Mouse (Mus musculus): Measurements from ENCODE around the gene Oas1h. TPM values are rescaled to one million over a fixed set of nuclear protein-coding genes. Genes with fewer than 3 reads are reported as not detected.
A peak's percentile ranks its signal among the peaks of the same experiment; 100 is the strongest.

The Oas1h gene
- polyA plus RNA-seq, 1 experiment from 2014 or later = not detected

DNA sequence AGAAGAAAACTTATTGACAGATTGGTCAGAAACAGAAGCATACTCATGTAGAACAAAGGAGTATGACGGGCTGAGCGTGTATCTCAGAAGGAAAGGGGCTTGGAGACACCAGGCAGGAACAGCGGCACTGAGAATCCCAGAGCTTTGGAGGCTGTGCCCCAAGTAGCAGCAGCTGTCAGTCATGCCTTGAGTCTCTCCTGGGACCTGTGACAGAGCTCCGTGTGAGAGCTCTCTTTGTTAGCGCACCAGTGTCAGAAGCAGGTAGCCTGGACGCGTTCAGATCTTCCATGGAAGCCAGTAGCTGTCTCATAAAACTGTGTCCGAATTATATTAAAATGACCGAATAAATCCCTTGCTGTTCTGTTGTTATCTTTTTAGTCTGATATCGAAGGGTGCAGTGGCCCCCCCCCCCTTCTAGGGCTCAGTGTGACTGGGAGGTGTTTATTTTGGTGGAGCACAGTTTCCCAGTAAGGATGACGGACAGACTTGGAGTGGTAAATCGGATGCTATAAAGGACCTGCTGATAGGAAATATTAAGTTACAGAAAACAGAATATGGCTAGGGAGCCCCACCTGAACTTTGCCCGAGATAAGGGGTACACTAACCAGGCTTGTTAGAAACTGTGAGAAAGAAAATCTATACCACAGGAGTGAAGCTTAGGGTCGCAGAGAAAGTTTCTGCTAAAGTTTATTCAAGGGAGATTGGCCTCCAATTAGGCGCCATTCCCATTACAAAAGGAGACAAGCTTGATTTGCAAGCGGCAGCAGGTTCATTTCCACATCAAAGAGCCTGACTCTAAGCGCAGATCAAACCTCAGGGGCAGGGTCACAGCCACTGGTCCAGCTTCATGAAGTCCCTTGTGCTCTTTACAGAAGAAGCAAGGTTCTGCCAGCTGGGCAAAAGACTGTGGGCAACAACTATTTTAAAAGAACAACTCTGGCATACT, 27.6 kb upstream of the Oas1h start:
- 13% methylated on average over 17 of the region's 17 CpGs for WGBS
- H3K4me2 ChIP-seq (replicated peaks; ENCODE audit: low read depth) = no peak overlapping the region
- H3K4me3 ChIP-seq (ENCODE audit: low read depth, low read length) = no peak overlapping the region
- no peak for TF ChIP-seq EP300 (optimal IDR thresholded peaks at IDR 0.05)
- TF ChIP-seq CTCF (IDR thresholded peaks at IDR 0.05; ENCODE audit: low read depth) = no peak
- no peaks in the 10 kb centered on the region for H3K36me3 ChIP-seq (ENCODE audit: control insufficient read depth, insufficient read depth, low read length)
- H3K9ac ChIP-seq (ENCODE audit: low read length) = no peak overlapping the region
- H3K9me3 ChIP-seq (ENCODE audit: control insufficient read depth, low read length) = no peaks in the 10 kb centered on the region
- no peak overlapping the region for H3K27ac ChIP-seq (replicated peaks)
- DNase-seq (ENCODE audit: low spot score) (no peak), ATAC-seq (ENCODE audit: low FRiP score, low TSS enrichment) (no peak)
- H3K4me1 ChIP-seq (replicated peaks; ENCODE audit: control insufficient read depth, insufficient read depth) = no peaks in the 10 kb centered on the region
- no peaks in the 10 kb centered on the region for H3K27me3 ChIP-seq (ENCODE audit: control insufficient read depth, insufficient read depth, low read length)

DNA sequence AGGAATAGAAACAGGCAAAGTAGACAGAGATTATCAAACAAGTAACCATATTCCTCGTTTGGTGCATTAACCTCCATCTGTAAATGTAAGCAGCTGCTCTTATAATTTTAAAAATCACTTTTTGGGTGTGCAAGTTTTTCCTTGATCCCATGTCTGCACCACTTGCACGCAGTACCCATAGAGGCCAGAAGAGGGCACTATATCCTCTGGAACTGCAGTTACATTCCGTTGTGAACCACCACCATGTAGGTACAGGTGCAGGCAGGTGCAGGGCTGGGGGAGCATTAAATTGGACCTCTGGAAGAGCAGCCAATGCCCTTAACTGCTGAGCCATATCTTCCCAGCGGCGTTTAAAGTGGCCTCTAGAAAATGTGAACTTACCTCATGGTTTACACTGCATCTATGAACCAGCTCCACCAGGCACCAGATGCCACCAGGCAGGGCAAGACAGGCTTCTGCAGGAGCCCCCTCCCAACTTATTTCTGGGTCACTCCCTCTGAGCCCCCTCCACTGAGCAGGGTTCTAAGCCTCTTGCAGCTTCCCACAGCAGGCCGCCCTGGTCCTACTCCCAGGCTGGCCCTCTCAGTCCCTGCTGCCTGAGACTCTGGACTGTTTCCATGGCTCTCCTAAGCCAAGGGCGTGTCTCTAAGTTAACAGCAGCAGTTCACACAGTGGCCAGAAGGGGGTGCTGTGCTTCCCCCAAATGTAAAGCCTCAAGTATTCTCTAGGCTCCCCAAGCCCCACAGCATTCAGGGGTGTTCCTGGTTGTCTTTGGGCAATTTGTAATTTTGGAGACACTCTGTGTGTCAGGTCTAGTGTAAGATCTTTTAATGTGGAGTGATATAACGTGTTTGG, 24.3 kb upstream of the Oas1h start:
- TF ChIP-seq CTCF (IDR thresholded peaks at IDR 0.05; ENCODE audit: low read depth) (peak; percentile 78), EP300 (optimal IDR thresholded peaks at IDR 0.05) (no peak)
- 5% methylated on average over 8 of the region's 8 CpGs for WGBS
- Histone ChIP-seq H3K9ac (ENCODE audit: low read length) (no peak overlapping the region), H3K36me3 (ENCODE audit: control insufficient read depth, insufficient read depth, low read length) (no peaks in the 10 kb centered on the region), H3K4me2 (replicated peaks; ENCODE audit: low read depth) (no peak overlapping the region), H3K4me1 (replicated peaks; ENCODE audit: control insufficient read depth, insufficient read depth) (no peaks in the 10 kb centered on the region), H3K4me3 (ENCODE audit: low read depth, low read length) (no peak overlapping the region), H3K27ac (replicated peaks) (no peak overlapping the region), H3K27me3 (ENCODE audit: control insufficient read depth, insufficient read depth, low read length) (no peaks in the 10 kb centered on the region), H3K9me3 (ENCODE audit: control insufficient read depth, low read length) (no peaks in the 10 kb centered on the region)
- DNase-seq (ENCODE audit: low spot score) (peak; percentile 58), ATAC-seq (ENCODE audit: low FRiP score, low TSS enrichment) (peak; percentile 15)

DNA sequence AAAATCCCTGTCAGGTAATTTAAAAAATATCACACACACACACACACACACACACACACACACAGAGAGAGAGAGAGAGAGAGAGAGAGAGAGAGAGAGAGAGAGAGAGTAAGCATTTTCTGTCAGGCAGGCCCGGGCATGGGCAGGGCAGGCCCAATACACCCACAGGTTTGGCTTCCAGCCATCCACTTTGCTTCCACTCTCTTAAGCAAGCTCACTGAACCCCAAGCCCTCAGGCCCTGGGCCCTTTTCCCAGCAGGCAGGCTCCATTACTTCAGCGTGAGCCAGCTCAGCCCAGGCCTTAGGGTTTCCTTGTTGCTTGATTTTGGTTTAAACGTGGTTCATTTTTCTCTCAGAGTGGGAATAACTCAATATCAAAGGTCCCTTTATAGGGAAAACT, 16.5 kb upstream of the Oas1h start:
- Histone ChIP-seq H3K4me3 (ENCODE audit: low read depth, low read length) (no peak overlapping the region), H3K4me1 (replicated peaks; ENCODE audit: control insufficient read depth, insufficient read depth) (no peaks in the 10 kb centered on the region), H3K36me3 (ENCODE audit: control insufficient read depth, insufficient read depth, low read length) (no peaks in the 10 kb centered on the region), H3K9me3 (ENCODE audit: control insufficient read depth, low read length) (no peaks in the 10 kb centered on the region), H3K9ac (ENCODE audit: low read length) (no peak overlapping the region), H3K27me3 (ENCODE audit: control insufficient read depth, insufficient read depth, low read length) (no peaks in the 10 kb centered on the region), H3K27ac (replicated peaks) (0 out of 2 replicates have a peak overlapping the region, but pooled peaks have one; percentile 49), H3K4me2 (replicated peaks; ENCODE audit: low read depth) (no peak overlapping the region)
- no peak for TF ChIP-seq EP300 (optimal IDR thresholded peaks at IDR 0.05)
- TF ChIP-seq CTCF (IDR thresholded peaks at IDR 0.05; ENCODE audit: low read depth) = no peak
- DNase-seq (ENCODE audit: low spot score) (peak; percentile 40), ATAC-seq (ENCODE audit: low FRiP score, low TSS enrichment) (peak; percentile 53; the same call in 1 of the 2 replicates)
- WGBS = 49% methylated on average over 3 of the region's 3 CpGs

DNA sequence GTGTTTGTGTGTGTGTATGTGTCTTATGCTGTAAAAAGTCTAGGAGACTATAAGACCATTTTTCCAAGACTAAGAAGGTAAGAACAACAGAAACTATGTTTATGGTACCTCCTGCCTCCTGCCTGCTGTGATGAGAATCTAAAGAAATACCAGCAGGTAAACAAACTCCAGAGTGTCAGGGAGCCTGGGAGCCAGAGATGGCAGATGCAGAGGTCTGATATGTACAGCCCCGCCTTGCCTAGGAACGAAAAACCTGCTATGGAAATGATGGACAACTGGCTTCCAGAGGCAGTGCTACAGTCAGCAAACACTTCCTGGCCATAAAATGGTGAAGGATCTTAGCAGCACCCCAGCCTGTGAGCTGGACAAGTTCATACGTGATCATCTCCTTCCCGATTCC, 14.2 kb upstream of the Oas1h start, which contains the start of gene Oas1f:
Gene Oas1f, plus strand, starts transcription at position 301 of the 400 bp plus-strand sequence.
- Histone ChIP-seq H3K4me3 (ENCODE audit: low read depth, low read length) (no peak within 1 kb of the TSS), H3K36me3 (ENCODE audit: control insufficient read depth, insufficient read depth, low read length) (no peaks in the 10 kb centered on the region), H3K27ac (replicated peaks) (no peak within 1 kb of the TSS), H3K9me3 (ENCODE audit: control insufficient read depth, low read length) (no peaks in the 10 kb centered on the region), H3K9ac (ENCODE audit: low read length) (no peak within 1 kb of the TSS), H3K4me2 (replicated peaks; ENCODE audit: low read depth) (no peak within 1 kb of the TSS), H3K27me3 (ENCODE audit: control insufficient read depth, insufficient read depth, low read length) (no peaks in the 10 kb centered on the region), H3K4me1 (replicated peaks; ENCODE audit: control insufficient read depth, insufficient read depth) (no peaks in the 10 kb centered on the region)
- ATAC-seq (ENCODE audit: low FRiP score, low TSS enrichment) (no peak), DNase-seq (ENCODE audit: low spot score) (no peak)
- no peak for TF ChIP-seq CTCF (IDR thresholded peaks at IDR 0.05; ENCODE audit: low read depth)
- TF ChIP-seq EP300 (optimal IDR thresholded peaks at IDR 0.05) = no peak
- WGBS = 44% methylated on average over 4 of the region's 4 CpGs

DNA sequence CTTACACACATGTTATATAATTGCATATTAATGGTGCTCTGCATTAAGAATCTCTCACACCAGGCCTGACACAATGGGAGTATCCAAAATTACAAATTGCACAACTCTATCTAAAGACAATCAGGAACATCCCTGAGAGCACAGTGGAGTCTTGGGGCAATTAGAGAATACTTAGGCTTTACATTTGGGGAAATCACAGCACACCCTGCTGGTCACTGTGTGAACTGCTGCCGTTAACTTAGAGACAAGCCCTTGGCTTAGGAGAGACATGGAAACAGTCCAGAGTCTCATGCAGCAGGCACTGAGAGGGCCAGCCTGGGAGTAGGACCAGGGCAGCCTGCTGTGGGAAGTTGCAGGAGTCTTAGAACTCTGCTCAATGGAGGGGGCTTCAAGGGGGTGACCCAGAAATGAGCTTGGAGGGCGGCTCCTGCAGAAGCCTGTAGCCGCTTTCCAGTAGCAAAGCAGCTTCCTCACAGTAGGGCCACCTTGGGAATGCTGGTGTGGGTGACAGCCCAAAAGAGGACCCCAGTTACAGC, 11.6 kb upstream of the Oas1h start:
- H3K4me2 ChIP-seq (replicated peaks; ENCODE audit: low read depth) = no peak overlapping the region
- no peaks in the 10 kb centered on the region for H3K36me3 ChIP-seq (ENCODE audit: control insufficient read depth, insufficient read depth, low read length)
- no peaks in the 10 kb centered on the region for H3K27me3 ChIP-seq (ENCODE audit: control insufficient read depth, insufficient read depth, low read length)
- TF ChIP-seq CTCF (IDR thresholded peaks at IDR 0.05; ENCODE audit: low read depth) = peak; percentile 81
- no peak for TF ChIP-seq EP300 (optimal IDR thresholded peaks at IDR 0.05)
- no peak overlapping the region for H3K4me3 ChIP-seq (ENCODE audit: low read depth, low read length)
- no peak overlapping the region for H3K27ac ChIP-seq (replicated peaks)
- ATAC-seq (ENCODE audit: low FRiP score, low TSS enrichment) = no peak; the same call in 1 of the 2 replicates
- no peak overlapping the region for H3K9ac ChIP-seq (ENCODE audit: low read length)
- 57% methylated on average over 3 of the region's 3 CpGs for WGBS
- peak; percentile 44 for DNase-seq (ENCODE audit: low spot score)
- H3K9me3 ChIP-seq (ENCODE audit: control insufficient read depth, low read length) = 0 out of 2 replicates have a peak, but pooled peaks cover 3% of the 10 kb centered on the region
- H3K4me1 ChIP-seq (replicated peaks; ENCODE audit: control insufficient read depth, insufficient read depth) = no peaks in the 10 kb centered on the region
